Mouse (Mus musculus) cerebellum, postnatal 4 days (tissue): ENCODE data around the gene Pgm2.

Experiments
- DNase-seq, 2 experiments: peaks; one replicate each; pipeline ENCODE4 v3.0.0; 2022; ENCODE audit warnings: low spot score in 2 of 2, mixed read lengths in 1 of 2

The Pgm2 gene

GRCm38 (mm10) chr5:64092748-64093292 lies at the start of gene Pgm2:
Gene Pgm2, plus strand, starts transcription at chr5:64092950.
- peak; percentile 48 to 77 for DNase-seq

GRCm38 (mm10) chr5:64043694-64044453 lies 48.9 kb upstream of the Pgm2 start:
- no peak for DNase-seq

GRCm38 (mm10) chr5:64044790-64045189 lies 48.0 kb upstream of the Pgm2 start:
- no peak for DNase-seq

GRCm38 (mm10) chr5:64045502-64045901 lies 47.2 kb upstream of the Pgm2 start:
- peak in 1 of 2 experiments; percentile 45 for DNase-seq

GRCm38 (mm10) chr5:64046995-64047394 lies 45.8 kb upstream of the Pgm2 start:
- no peak for DNase-seq

- DNase-seq: no peak
Observed at GRCm38 (mm10) chr5:64047921-64048320, 44.8 kb upstream of the Pgm2 start.

- no peak for DNase-seq
Observed at GRCm38 (mm10) chr5:64048605-64049004, 44.1 kb upstream of the Pgm2 start.

- no peak for DNase-seq
Observed at GRCm38 (mm10) chr5:64049256-64049655, 43.5 kb upstream of the Pgm2 start.

GRCm38 (mm10) chr5:64053010-64053409 lies 39.7 kb upstream of the Pgm2 start:
- DNase-seq: no peak

- DNase-seq: no peak
Observed at GRCm38 (mm10) chr5:64056210-64056609, 36.5 kb upstream of the Pgm2 start.

GRCm38 (mm10) chr5:64060881-64061280 lies 31.9 kb upstream of the Pgm2 start:
- DNase-seq: no peak

- DNase-seq: no peak
Observed at GRCm38 (mm10) chr5:64061643-64062042, 31.1 kb upstream of the Pgm2 start.

- DNase-seq: no peak
Observed at GRCm38 (mm10) chr5:64062882-64063621, 29.7 kb upstream of the Pgm2 start.

- no peak for DNase-seq
Observed at GRCm38 (mm10) chr5:64063622-64064355, 29.0 kb upstream of the Pgm2 start.

GRCm38 (mm10) chr5:64064401-64064800 lies 28.3 kb upstream of the Pgm2 start:
- DNase-seq: no peak

- no peak for DNase-seq
Observed at GRCm38 (mm10) chr5:64065497-64066046, 27.2 kb upstream of the Pgm2 start.

GRCm38 (mm10) chr5:64066159-64066558 lies 26.6 kb upstream of the Pgm2 start:
- DNase-seq: no peak

GRCm38 (mm10) chr5:64067576-64067975 lies 25.2 kb upstream of the Pgm2 start:
- no peak for DNase-seq

GRCm38 (mm10) chr5:64070081-64070673 lies 22.6 kb upstream of the Pgm2 start:
- peak; percentile 24 to 59 for DNase-seq

GRCm38 (mm10) chr5:64070742-64071476 lies 21.8 kb upstream of the Pgm2 start:
- DNase-seq: no peak

- DNase-seq: no peak
Observed at GRCm38 (mm10) chr5:64074455-64074854, 18.3 kb upstream of the Pgm2 start.
